Mouse (Mus musculus) lung, adult 2 months (tissue): ENCODE data around the gene Foxn3.

ENCODE experiments used
- CTCF ChIP-seq: fragments of 200-500 bp; IDR thresholded peaks from 2 replicates; pipeline ENCODE4 v1.5.1; 2011; ENCODE audit warnings: mild to moderate bottlenecking, low read length, control low read depth; ENCODE audit not compliant: insufficient read depth
- POLR2A ChIP-seq: fragments of 200-500 bp; IDR thresholded peaks from 2 replicates; pipeline ENCODE4 v1.6.1; 2011; ENCODE audit warnings: low read depth, mild to moderate bottlenecking, control low read depth, low read length, borderline replicate concordance; ENCODE audit errors: extremely low read depth

- no peak for TF ChIP-seq CTCF
- no peak for TF ChIP-seq POLR2A
Measured at GRCm38 (mm10) chr12:99549811-99550210, 13.6 kb downstream of the Foxn3 start.
